Mouse (Mus musculus): ENCODE measurements at regions not wholly inside any gene's neighbourhood (a gene's known extent, or its start where the extent isn't known, plus 50 kb on each side); places are given as distances from the start of the nearest gene placed in this dataset.

GRCm38 (mm10) chr2:84241244-84241643 lies 184.0 kb downstream of the Calcrl start:
- TF ChIP-seq CTCF (IDR thresholded peaks at IDR 0.05; ENCODE audit: extremely low read depth, insufficient read depth, low read length), result no peak
- TF ChIP-seq POLR2A (IDR thresholded peaks at IDR 0.05; ENCODE audit: extremely low read depth, insufficient read depth, low read length), result no peak
